Mouse (Mus musculus): Measurements from ENCODE around the gene Shroom3.

Gene Shroom3

DNA sequence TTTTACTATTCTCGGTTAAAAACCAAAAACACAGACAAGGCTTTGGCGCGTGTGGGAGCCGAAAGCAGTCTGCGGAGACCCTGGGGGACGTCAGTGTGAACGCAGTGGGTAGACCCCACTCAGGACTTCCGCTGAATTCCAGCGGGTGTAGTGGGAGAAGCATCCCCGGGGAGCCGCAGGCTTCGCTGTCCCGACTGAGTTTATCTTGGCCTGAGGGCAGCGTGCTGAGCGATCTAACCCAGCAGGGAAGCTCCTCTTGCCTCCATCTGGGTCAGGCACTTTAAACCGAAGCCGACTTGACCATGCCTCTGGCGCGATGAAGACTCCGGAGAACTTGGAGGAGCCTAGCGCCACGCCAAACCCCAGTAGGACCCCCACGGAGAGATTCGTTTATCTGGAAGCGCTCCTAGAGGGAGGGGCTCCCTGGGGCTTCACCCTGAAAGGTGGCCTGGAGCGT, at the start of gene Shroom3:
Gene Shroom3, plus strand, starts transcription at position 85 of the 457 bp plus-strand sequence.
- CTCF ChIA-PET = interaction anchor here in 3 of 4 experiments (0.6 to 1.5 kb wide), 6 partner anchors 11 to 45 kb away, joined by 3 to 14 read pairs (median 3); no protein-coding TSS in a partner anchor
- POLR2A ChIA-PET = interaction anchor here (0.6 to 2.8 kb wide), 16 partner anchors 8 to 1642 kb away, joined by 3 to 17 read pairs (median 4); partner anchors contain the start of gene Ccdc158 (in 1 of the 4)

DNA sequence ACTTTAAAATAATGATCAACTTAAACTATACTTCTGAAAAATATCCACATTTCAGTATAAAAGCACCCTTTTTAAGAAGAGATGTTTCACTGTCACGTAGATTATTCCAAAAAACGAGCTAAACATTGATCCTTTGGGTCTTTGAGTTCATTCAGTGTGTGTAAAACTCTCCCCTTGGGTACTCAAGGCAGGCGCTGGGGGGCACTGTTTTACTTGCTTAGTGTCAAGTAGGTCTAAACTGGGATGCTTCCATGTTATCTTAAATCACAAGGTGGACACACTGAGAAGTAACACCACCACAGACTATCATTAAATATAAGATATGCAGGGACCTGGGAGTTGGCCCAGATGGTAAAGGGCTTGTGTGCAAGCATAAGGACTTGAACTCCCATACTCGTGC, 49.7 kb upstream of the Shroom3 start:
- ChIA-PET CTCF (interaction anchor here in 2 of 4 experiments (0.5 to 1.5 kb wide), 8 partner anchors 8 to 533 kb away, joined by 3 to 7 read pairs (median 3); no protein-coding TSS in a partner anchor), POLR2A (interaction anchor here in 1 of 4 experiments (0.7 kb wide), 1 partner anchor 22 kb away, joined by 3 read pairs; no protein-coding TSS in a partner anchor)

DNA sequence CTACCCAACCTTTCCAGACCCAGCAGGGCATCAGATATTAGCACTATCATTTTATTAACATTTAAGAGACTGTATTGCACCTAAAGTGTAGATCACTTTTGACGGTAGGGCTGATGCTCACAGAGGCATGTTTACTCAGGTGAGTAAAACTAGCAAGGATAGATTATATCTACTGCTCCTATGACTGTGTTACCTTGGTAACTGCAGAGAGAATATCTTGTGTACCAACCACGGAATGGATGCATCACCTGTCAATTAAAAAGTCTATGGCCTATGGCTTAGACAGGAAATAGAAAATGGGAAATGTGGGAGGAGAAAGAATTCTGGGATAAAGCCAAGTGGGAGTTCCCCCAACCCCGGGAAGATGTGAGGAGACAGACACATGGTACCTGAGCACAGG, 48.3 kb upstream of the Shroom3 start:
- ChIA-PET CTCF (no interaction called here), POLR2A (no interaction called here)

DNA sequence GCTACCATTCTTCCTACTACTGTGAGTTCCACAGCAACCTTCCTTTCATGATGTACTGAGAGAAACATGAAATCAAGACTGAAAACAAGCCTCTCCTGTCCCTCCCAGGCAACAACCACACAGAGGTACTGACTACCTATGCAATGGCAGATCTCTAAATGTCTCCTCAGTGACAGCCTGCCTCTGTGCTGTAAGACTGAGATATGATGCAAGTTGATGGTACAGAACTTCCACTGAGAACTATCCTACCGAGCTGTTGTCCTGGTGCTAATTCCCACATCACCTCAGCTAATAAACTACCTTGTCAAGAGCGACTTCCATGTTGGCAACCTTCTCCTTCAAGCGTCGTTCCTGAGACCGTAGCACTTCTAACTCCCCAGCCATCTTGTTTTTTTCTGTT, 47.3 kb upstream of the Shroom3 start:
- CTCF ChIA-PET = no interaction called here
- POLR2A ChIA-PET = no interaction called here

DNA sequence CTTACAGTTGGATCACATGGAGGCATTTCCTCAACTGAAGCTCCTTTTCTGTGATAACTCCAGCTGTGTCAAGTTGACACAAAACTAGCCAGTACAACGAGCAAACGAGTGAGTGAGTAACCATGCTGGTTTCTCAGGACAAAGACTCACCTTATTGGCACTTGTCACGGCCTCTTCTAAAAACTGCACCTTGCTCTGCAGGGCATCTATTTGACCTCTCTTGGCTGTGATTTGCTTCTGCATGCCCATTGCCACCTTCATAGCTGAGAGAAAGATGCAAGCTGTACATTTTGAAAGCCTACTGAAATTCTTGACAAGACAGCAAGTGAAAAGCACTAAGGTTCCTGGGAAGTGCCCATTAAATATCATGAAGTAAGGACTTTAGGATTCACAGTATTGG, 42.4 kb upstream of the Shroom3 start:
- CTCF ChIA-PET = no interaction called here
- POLR2A ChIA-PET = no interaction called here

DNA sequence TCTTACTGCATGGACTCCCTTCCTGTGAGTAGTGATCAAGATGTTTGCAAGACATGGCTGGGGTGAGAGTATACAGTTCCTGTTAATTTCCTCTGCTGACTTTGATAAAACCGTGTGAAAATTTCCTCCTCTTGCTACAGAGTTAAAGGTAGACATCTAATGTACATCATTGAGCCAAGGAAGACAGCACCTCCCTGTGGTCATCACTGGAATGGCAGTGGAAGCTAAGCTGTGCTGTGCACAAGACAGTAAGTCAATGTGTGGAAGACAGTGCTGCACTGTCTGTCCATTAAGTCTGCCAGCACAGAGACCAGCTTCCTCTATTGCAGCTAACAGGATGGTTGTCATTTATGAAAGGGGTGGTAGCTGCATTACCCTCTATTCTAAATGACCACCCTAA, 27.0 kb upstream of the Shroom3 start:
- POLR2A ChIA-PET = no interaction called here
- CTCF ChIA-PET = interaction anchor here in 3 of 4 experiments (0.5 to 1.9 kb wide), 13 partner anchors 11 to 274 kb away, joined by 3 to 7 read pairs (median 3); partner anchors contain the start of gene Ccdc158 (in 1 of the 3)

DNA sequence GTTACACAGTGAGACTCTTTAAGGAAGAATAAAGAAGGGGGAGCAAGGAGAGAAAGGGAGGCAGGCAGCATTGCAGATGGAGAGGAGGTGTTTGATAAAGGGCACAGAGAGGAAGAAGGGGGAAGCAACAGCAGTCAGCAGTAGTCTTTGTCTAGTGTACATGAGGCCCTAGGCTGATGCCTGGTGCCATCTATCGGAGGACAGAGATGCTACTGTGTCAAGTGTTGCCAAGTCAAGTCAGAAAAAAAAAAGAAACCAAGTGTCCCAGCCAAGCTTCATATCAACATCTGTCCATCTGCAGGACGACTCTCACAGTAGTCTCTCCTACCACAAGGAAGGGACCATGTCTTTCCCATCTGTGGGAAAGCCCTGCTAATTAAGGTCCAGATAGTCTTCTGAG, 18.9 kb upstream of the Shroom3 start:
- POLR2A ChIA-PET = interaction anchor here in 1 of 4 experiments (0.6 kb wide), 1 partner anchor 156 kb away, joined by 7 read pairs; no protein-coding TSS in a partner anchor

DNA sequence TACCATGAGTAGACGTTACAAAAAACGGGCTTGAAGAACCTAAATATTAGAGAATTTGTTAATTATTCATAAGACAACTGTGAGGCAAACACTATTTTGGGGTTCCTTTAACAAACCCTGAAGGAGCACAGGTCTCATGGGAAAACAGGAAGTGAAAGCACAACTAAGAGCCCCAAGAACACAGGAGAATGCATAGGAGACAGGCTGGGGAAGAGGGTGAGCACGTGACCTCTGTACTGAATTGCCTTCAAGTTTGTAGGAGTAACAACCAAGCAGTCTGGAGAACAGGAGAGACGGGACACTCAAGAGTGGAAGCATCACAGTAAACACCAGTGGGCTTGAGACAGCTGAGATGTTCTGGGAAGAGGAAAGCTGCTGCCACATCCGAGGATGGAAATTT, 16.4 kb upstream of the Shroom3 start:
- POLR2A ChIA-PET = no interaction called here
- CTCF ChIA-PET = interaction anchor here in 1 of 4 experiments (0.8 kb wide), 1 partner anchor 10 kb away, joined by 3 read pairs; no protein-coding TSS in a partner anchor

More for the DNA sequence above, 18.9 kb upstream of the Shroom3 start:
- CTCF ChIA-PET = interaction anchor here in 2 of 4 experiments (0.6 kb wide), 2 partner anchors 64 to 305 kb away, joined by 3 to 7 read pairs; no protein-coding TSS in a partner anchor

DNA sequence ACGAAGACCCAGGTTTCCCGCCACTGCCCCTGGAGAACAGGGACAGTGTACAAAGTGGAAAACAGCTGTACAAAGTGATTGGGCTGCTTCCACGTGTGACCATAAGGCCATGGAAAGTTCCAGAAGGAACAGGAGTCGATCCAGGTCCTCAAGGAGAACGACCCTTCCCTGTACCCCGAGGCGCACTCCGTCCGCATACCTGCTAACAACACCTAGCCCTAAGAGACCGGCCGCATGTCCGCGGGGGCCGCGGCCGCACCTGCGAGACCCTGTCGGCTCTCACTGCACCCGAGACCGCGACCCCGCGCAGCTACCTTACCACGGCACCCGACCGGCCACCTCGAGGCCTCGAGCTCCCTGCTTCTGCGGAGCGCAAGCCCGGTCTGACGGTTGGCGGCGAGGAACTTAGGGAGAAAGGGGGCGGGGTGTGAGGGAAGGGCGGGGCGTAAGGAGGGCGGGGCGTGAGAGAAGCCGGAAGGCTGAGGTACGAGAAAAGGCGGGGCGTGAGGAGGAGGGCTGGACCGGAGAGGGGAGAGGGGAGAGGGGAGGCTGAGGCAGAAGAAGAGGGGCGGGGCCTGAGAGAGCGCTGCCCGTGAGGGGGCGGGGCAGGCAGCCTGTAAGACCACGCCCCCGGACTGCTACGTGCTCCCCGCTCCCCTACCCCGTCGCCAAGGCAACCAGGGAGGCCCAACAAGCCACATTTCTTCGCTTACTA, 8.2 kb upstream of the Shroom3 start, which contains the start of gene Ccdc158:
Gene Ccdc158, minus strand, starts transcription at position 413 of the 715 bp plus-strand sequence.
- CTCF ChIA-PET = interaction anchor here in 3 of 4 experiments (0.5 to 1.0 kb wide), 10 partner anchors 18 to 1601 kb away, joined by 3 to 12 read pairs (median 4); partner anchors contain the start of gene Ereg (in 1 of the 3)
- POLR2A ChIA-PET = interaction anchor here in 3 of 4 experiments (0.6 to 1.8 kb wide), 26 partner anchors 9 to 593 kb away, joined by 3 to 13 read pairs (median 3); partner anchors contain the start of genes Fam47e (in 1 of the 3), Sept11 (in 1 of the 3), Shroom3 (in 1 of the 3) and Sowahb (in 1 of the 3)

DNA sequence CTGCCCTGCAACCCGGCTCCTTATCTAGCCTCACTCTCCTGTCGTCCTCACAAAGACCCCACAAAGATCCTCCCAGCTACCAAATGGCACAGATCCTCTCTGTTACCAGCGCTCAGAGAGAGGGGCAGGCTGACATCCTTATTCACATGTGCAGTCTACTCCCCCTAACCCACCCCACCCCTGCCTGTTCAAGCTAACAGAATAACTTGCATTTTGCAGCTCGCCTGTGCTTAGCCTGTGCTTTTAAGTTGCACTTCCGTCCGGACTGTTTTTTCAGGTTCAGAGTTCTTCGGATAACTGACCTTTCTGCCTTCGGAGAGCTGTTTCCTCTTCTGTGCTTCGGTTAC, 7.7 kb upstream of the Shroom3 start:
- ChIA-PET CTCF (interaction anchor here (0.5 to 1.0 kb wide), 8 partner anchors 18 to 1601 kb away, joined by 3 to 5 read pairs (median 3); partner anchors contain the start of gene Ereg (in 1 of the 4)), POLR2A (interaction anchor here (0.6 to 1.8 kb wide), 25 partner anchors 8 to 593 kb away, joined by 3 to 13 read pairs (median 3); partner anchors contain the start of genes Sept11 (in 1 of the 4), Shroom3 (in 1 of the 4) and Sowahb (in 1 of the 4))

DNA sequence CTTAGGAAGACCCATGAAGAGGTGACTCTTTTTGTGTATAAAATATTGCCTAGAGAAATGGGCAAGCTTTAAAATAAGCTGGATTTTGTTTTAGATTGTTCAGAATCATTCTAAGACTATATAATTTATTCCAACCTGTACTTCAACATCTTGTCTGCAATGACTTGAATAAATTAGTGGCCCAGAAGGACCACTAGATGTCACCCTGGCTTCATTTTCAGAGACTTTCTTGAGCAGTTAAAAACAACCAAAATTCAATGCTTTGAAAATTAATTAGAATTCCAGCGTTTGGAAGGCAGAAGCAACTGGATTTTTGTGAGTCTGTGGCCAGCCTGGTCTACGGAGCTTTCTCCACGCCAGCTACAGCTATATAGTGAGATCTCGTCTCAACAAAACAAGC, 3.8 kb upstream of the Shroom3 start:
- ChIA-PET POLR2A (no interaction called here), CTCF (interaction anchor here in 3 of 4 experiments (0.9 to 1.7 kb wide), 9 partner anchors 14 to 291 kb away, joined by 3 to 7 read pairs (median 4); no protein-coding TSS in a partner anchor)

DNA sequence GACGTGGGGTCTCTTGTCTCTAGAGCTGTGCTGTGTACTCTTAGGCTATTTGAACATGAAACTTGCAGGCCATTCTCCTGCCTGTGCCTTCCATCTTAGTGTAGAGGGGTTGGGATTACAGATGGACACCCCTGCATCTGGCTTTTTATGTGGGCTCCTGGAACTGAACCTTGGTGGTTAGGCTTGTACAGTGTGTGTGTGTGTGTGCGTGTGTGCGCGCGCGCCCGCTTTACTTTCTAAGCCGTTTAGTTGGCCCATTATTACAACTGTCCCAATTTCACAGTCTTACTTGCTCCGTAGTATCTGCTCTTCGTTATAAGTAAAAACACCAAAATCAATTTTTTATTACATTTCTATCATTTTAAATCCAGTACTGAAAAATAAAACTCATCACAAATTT, 1.4 kb upstream of the Shroom3 start:
- CTCF ChIA-PET = interaction anchor here in 3 of 4 experiments (0.6 to 1.3 kb wide), 4 partner anchors 26 to 268 kb away, joined by 3 to 5 read pairs (median 3); no protein-coding TSS in a partner anchor
- POLR2A ChIA-PET = interaction anchor here in 1 of 4 experiments (1.4 to 2.3 kb wide), 2 partner anchors 11 to 73 kb away, joined by 5 to 17 read pairs; no protein-coding TSS in a partner anchor

DNA sequence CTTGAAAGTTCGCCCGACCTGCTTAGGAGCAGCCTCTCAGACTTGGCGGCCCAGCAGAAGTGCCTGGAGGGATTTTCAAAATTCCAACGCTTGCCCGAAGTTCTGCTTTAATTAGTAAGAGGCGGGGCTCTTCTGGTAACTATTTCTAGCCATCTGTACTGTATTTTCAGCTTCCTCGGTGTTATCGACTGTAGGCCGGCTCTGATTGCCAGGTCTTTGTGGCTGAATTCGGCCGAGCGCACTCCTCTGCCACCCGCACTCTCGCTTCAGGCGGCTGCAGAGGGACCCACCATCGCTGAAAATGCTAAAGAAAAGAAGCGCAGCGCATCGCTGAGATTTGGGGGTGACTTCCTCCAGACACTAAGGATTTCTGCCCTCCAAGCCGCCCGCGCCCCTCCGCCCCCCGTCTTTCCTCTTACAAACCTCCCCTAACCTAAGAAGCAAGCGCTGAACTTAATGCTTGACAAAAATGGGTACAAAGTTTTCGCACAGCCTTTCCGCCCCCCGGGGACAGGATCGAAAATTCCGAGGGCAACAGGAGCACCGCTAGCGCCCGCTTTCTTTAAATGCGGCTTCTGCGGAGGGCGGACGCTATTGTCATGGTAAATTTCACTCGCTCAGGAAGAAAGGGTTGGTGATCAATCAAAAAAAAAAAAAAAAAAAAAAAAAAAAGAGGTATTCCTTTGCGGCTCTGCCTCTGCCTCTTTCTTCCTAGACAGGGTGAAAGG, 450 bp upstream of the Shroom3 start:
- POLR2A ChIA-PET = interaction anchor here in 3 of 4 experiments (0.6 to 2.8 kb wide), 11 partner anchors 8 to 286 kb away, joined by 3 to 17 read pairs (median 5); partner anchors contain the start of gene Ccdc158 (in 1 of the 3)
- CTCF ChIA-PET = interaction anchor here (0.6 to 1.5 kb wide), 4 partner anchors 43 to 267 kb away, joined by 3 to 4 read pairs (median 3); no protein-coding TSS in a partner anchor

DNA sequence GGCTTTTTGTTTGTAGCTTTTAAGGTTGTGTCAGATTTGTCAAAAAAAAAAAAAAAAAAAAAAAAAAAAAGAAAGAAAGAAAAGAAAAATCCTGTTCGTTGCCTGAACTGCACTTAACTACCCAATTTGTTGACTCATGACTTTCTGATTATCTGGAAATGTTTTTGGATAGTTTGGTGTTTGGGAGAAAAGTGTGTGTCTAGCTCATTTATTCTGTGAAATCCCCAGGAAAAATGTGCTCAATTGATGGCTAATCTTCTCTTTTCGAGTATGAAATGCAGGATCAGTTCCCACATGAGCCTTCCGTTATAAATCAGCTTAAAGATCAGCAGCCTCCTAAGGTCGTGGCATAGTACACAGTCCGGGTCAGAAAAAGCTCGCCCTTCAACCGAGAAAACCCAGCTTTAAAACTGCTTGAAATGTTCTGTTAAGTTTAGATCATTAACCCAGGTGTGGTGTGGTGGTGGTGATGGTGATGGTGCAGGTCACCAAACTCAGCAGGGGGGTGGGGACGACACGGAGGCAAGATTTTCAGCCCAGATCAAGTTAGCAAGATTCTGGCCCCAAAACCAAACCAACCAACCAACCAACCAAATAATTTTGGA, 738 bp downstream of the Shroom3 start:
- CTCF ChIA-PET = interaction anchor here (0.6 to 1.5 kb wide), 7 partner anchors 10 to 255 kb away, joined by 3 to 14 read pairs (median 3); no protein-coding TSS in a partner anchor

DNA sequence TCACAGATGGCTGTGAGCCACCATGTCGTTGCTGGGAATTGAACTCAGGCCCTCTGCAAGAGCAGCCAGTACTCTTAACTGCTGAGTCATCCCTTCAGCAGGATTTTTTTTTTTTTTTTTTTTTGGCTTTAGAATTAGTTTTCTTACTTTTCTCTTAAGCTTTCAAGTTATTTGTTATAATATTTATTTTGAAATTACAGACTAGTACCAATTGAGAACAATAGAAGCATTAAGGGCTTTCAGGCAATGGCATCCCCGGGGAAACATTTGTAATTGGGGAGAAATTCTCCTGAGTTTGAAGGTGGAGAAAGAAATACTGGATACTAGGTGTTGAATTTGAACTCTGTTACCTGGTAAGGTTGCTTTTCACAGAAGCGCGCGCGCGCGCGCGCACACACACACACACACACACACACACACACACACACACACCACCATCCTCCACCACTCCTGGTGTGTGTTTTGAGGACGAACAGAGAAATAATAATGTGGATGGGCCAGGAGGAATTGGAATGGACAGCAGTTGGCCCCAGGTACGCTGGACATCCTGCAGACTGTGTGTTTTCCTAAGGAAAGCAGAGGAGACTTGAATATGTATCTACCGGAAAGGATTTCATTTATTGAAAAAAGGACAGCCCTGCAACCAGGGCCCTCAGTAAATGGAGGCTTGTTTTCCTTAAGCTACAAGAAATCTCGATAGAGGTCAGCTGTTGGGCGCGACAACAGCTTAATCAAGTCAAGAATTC, 1.7 kb downstream of the Shroom3 start:
- POLR2A ChIA-PET = interaction anchor here in 3 of 4 experiments (0.6 to 2.8 kb wide), 11 partner anchors 9 to 112 kb away, joined by 3 to 15 read pairs (median 5); partner anchors contain the start of gene Ccdc158 (in 1 of the 3)
- CTCF ChIA-PET = interaction anchor here in 3 of 4 experiments (0.6 to 1.9 kb wide), 3 partner anchors 9 to 254 kb away, joined by 3 to 8 read pairs (median 3); no protein-coding TSS in a partner anchor

More for the DNA sequence above, 738 bp downstream of the Shroom3 start:
- POLR2A ChIA-PET = interaction anchor here in 3 of 4 experiments (0.6 to 2.8 kb wide), 17 partner anchors 9 to 1642 kb away, joined by 3 to 17 read pairs (median 4); partner anchors contain the start of gene Ccdc158 (in 1 of the 3)

DNA sequence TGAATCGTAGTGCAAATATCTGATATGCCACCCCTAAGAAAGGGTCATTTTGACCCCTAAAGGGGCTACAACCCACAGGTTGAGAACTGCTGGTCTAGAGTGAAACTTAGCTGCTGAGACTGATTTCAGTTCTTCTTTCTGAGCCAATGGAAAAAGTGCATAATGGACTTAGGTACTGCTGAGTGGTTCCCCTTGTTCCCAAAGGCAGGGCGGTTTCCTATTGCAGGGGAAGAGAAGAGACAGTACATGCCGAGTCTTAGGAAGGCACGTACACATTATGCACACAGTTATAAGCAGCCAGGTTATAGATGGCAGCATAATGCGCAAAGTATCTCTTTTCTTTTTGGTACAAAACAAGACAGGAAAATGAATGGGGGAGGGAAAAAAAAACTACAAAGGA, 4.9 kb downstream of the Shroom3 start:
- ChIA-PET POLR2A (interaction anchor here in 2 of 4 experiments (0.8 to 2.1 kb wide), 6 partner anchors 10 to 257 kb away, joined by 3 to 9 read pairs (median 3); no protein-coding TSS in a partner anchor), CTCF (no interaction called here)

DNA sequence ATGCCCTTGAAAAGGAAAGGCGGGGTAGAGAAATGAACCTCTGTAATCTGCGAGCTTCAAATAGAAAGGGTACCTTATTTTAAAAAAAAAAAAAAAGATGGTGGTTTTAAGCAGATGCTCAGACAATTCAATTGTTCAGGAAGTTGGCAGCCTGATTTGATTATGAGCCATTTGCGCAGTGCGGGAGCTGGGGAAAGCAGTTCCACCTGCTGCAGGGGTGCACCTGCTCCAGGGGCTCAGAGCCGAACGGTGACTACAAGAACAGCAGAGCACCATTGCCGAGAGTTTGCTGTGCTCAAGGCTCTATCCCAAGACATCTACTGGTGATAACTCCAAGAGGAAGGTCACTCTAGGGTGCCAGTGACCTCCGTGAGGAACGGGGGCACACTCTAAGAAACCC, 5.3 kb downstream of the Shroom3 start:
- ChIA-PET CTCF (no interaction called here), POLR2A (interaction anchor here in 2 of 4 experiments (0.9 to 2.1 kb wide), 6 partner anchors 10 to 321 kb away, joined by 3 to 9 read pairs (median 3); no protein-coding TSS in a partner anchor)
